Mouse (Mus musculus): ENCODE results near the gene Muc2.

DNA sequence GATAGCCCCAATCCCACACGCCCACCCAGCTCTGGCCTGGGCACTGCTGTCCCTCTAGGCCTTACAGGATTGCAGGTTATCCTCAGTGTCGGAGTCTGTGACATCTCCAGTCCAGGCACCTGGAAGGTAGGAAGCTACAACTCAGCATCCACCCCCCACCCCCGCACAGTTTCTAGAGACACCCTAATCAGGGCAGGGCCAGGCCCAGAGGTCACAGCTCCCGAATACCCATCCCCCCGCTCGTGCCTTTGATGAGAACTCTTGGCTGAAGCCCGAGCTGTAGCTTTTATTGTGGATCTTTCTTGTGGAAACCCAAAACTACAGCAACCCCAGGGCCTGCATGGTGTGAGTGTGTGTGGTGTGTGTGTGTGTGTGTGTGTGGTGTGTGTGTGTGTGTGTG is 37.9 kb upstream of the Muc2 start:
- TF ChIP-seq ZC3H11A (IDR thresholded peaks at IDR 0.05; ENCODE audit: borderline replicate concordance, low read depth, low read length) = no peak
- no peak for TF ChIP-seq CHD2 (IDR thresholded peaks at IDR 0.05; ENCODE audit: low read depth, low read length)
- TF ChIP-seq ZNF384 (IDR thresholded peaks at IDR 0.05; ENCODE audit: low read depth, low read length) = no peak
